Mouse (Mus musculus): ENCODE data around the gene Hcrt. TPM values are rescaled to one million over a fixed set of nuclear protein-coding genes. Genes with fewer than 3 reads are reported as not detected.

The Hcrt gene
- polyA plus RNA-seq, 1 experiment from 2014 or later = not detected

- no peaks in the 10 kb centered on the region for H3K9me3 ChIP-seq (replicated peaks)
- WGBS = 73% methylated on average over 6 of the region's 6 CpGs
- peaks cover 14% of the 10 kb centered on the region for H3K4me1 ChIP-seq
- no peak for DNase-seq (ENCODE audit: low spot score)
- no peaks in the 10 kb centered on the region for H3K36me3 ChIP-seq
- no peak overlapping the region for H3K27ac ChIP-seq
- no peaks in the 10 kb centered on the region for H3K27me3 ChIP-seq (ENCODE audit: low read depth, poor library complexity, severe bottlenecking)
- H3K4me3 ChIP-seq = no peak overlapping the region
These were observed 21.4 kb downstream of the Hcrt start for GRCm38 (mm10) chr11:100741348-100741747.

GRCm38 (mm10) chr11:100738749-100739148, 24.0 kb downstream of the Hcrt start:
- Histone ChIP-seq H3K4me3 (peak overlapping the region; percentile 84), H3K4me1 (peaks cover 22% of the 10 kb centered on the region), H3K27ac (peak overlapping the region; percentile 88), H3K9me3 (replicated peaks) (no peaks in the 10 kb centered on the region), H3K36me3 (peaks cover 14% of the 10 kb centered on the region), H3K27me3 (ENCODE audit: low read depth, poor library complexity, severe bottlenecking) (no peaks in the 10 kb centered on the region)
- no peak for DNase-seq (ENCODE audit: low spot score)
- 21% methylated on average over 5 of the region's 5 CpGs for WGBS

- H3K27ac ChIP-seq = peak within 1 kb of the TSS; percentile 88
- no peaks in the 10 kb centered on the region for H3K27me3 ChIP-seq (ENCODE audit: low read depth, poor library complexity, severe bottlenecking)
- peak within 1 kb of the TSS; percentile 84 for H3K4me3 ChIP-seq
- DNase-seq (ENCODE audit: low spot score) = peak; percentile 96
- no peaks in the 10 kb centered on the region for H3K9me3 ChIP-seq (replicated peaks)
- peaks cover 22% of the 10 kb centered on the region for H3K4me1 ChIP-seq
- peaks cover 20% of the 10 kb centered on the region for H3K36me3 ChIP-seq
- under 1% methylated on average over 39 of the region's 39 CpGs for WGBS
These were observed 24.6 kb downstream of the Hcrt start, which contains the start of gene Rab5c for GRCm38 (mm10) chr11:100738066-100738604. TSS of gene Rab5c (minus strand) at chr11:100738215.

GRCm38 (mm10) chr11:100737105-100737733, 25.5 kb downstream of the Hcrt start:
- H3K9me3 ChIP-seq (replicated peaks) = no peaks in the 10 kb centered on the region
- H3K36me3 ChIP-seq = peaks cover 30% of the 10 kb centered on the region
- H3K4me1 ChIP-seq = peaks cover 22% of the 10 kb centered on the region
- no peak for DNase-seq (ENCODE audit: low spot score)
- 4% methylated on average over 13 of the region's 13 CpGs for WGBS
- H3K4me3 ChIP-seq = peak overlapping the region; percentile 84
- no peaks in the 10 kb centered on the region for H3K27me3 ChIP-seq (ENCODE audit: low read depth, poor library complexity, severe bottlenecking)
- H3K27ac ChIP-seq = peak overlapping the region; percentile 88

GRCm38 (mm10) chr11:100736746-100737080, 26.0 kb downstream of the Hcrt start:
- Histone ChIP-seq H3K36me3 (peaks cover 35% of the 10 kb centered on the region), H3K27ac (no peak overlapping the region), H3K27me3 (ENCODE audit: low read depth, poor library complexity, severe bottlenecking) (no peaks in the 10 kb centered on the region), H3K4me1 (peaks cover 22% of the 10 kb centered on the region), H3K4me3 (peak overlapping the region; percentile 84), H3K9me3 (replicated peaks) (no peaks in the 10 kb centered on the region)
- 84% methylated on average over 4 of the region's 4 CpGs for WGBS
- DNase-seq (ENCODE audit: low spot score) = no peak

GRCm38 (mm10) chr11:100735954-100736745, 26.6 kb downstream of the Hcrt start:
- no peaks in the 10 kb centered on the region for H3K9me3 ChIP-seq (replicated peaks)
- H3K4me1 ChIP-seq = peaks cover 22% of the 10 kb centered on the region
- peaks cover 35% of the 10 kb centered on the region for H3K36me3 ChIP-seq
- no peaks in the 10 kb centered on the region for H3K27me3 ChIP-seq (ENCODE audit: low read depth, poor library complexity, severe bottlenecking)
- H3K27ac ChIP-seq = no peak overlapping the region
- no peak for DNase-seq (ENCODE audit: low spot score)
- 0 out of 2 replicates have a peak overlapping the region, but pooled peaks have one; percentile 4 for H3K4me3 ChIP-seq
- 78% methylated on average over 14 of the region's 14 CpGs for WGBS

GRCm38 (mm10) chr11:100735134-100735865, 27.4 kb downstream of the Hcrt start:
- no peak for DNase-seq (ENCODE audit: low spot score)
- Histone ChIP-seq H3K9me3 (replicated peaks) (no peaks in the 10 kb centered on the region), H3K36me3 (peaks cover 35% of the 10 kb centered on the region), H3K27me3 (ENCODE audit: low read depth, poor library complexity, severe bottlenecking) (no peaks in the 10 kb centered on the region), H3K27ac (no peak overlapping the region), H3K4me1 (peaks cover 22% of the 10 kb centered on the region), H3K4me3 (no peak overlapping the region)
- 91% methylated on average over 9 of the region's 9 CpGs for WGBS

GRCm38 (mm10) chr11:100730477-100731205, 32.1 kb downstream of the Hcrt start:
- Histone ChIP-seq H3K4me3 (no peak overlapping the region), H3K27me3 (ENCODE audit: low read depth, poor library complexity, severe bottlenecking) (no peaks in the 10 kb centered on the region), H3K9me3 (replicated peaks) (no peaks in the 10 kb centered on the region), H3K4me1 (peaks cover under 1% of the 10 kb centered on the region; the same call in 1 of the 2 replicates), H3K36me3 (peaks cover 53% of the 10 kb centered on the region), H3K27ac (no peak overlapping the region)
- WGBS = 92% methylated on average over 6 of the region's 6 CpGs
- DNase-seq (ENCODE audit: low spot score) = no peak

- H3K9me3 ChIP-seq (replicated peaks) = no peaks in the 10 kb centered on the region
- H3K27me3 ChIP-seq (ENCODE audit: low read depth, poor library complexity, severe bottlenecking) = no peaks in the 10 kb centered on the region
- DNase-seq (ENCODE audit: low spot score) = no peak
- H3K36me3 ChIP-seq = peaks cover 50% of the 10 kb centered on the region
- no peak overlapping the region for H3K4me3 ChIP-seq
- peaks cover 6% of the 10 kb centered on the region for H3K4me1 ChIP-seq
- H3K27ac ChIP-seq = no peak overlapping the region
- 92% methylated on average over 4 of the region's 4 CpGs for WGBS
These were observed 32.8 kb downstream of the Hcrt start for GRCm38 (mm10) chr11:100729976-100730375.

GRCm38 (mm10) chr11:100728601-100729000, 34.1 kb downstream of the Hcrt start:
- WGBS = 89% methylated on average over 6 of the region's 6 CpGs
- no peak for DNase-seq (ENCODE audit: low spot score)
- peaks cover 45% of the 10 kb centered on the region for H3K36me3 ChIP-seq
- H3K27ac ChIP-seq = no peak overlapping the region
- no peaks in the 10 kb centered on the region for H3K9me3 ChIP-seq (replicated peaks)
- H3K4me3 ChIP-seq = no peak overlapping the region
- peaks cover 15% of the 10 kb centered on the region for H3K4me1 ChIP-seq
- no peaks in the 10 kb centered on the region for H3K27me3 ChIP-seq (ENCODE audit: low read depth, poor library complexity, severe bottlenecking)

GRCm38 (mm10) chr11:100727201-100727600, 35.5 kb downstream of the Hcrt start:
- Histone ChIP-seq H3K27me3 (ENCODE audit: low read depth, poor library complexity, severe bottlenecking) (no peaks in the 10 kb centered on the region), H3K4me1 (peaks cover 20% of the 10 kb centered on the region), H3K4me3 (no peak overlapping the region), H3K9me3 (replicated peaks) (no peaks in the 10 kb centered on the region), H3K27ac (no peak overlapping the region), H3K36me3 (peaks cover 31% of the 10 kb centered on the region)
- 96% methylated on average over 3 of the region's 3 CpGs for WGBS
- no peak for DNase-seq (ENCODE audit: low spot score)

GRCm38 (mm10) chr11:100724919-100725512, 37.7 kb downstream of the Hcrt start:
- DNase-seq (ENCODE audit: low spot score) = no peak
- Histone ChIP-seq H3K27ac (peak overlapping the region; percentile 74), H3K4me3 (0 out of 2 replicates have a peak overlapping the region, but pooled peaks have one; percentile 11)

More at GRCm38 (mm10) chr11:100724919-100725512, 37.7 kb downstream of the Hcrt start:
- peaks cover 31% of the 10 kb centered on the region for H3K4me1 ChIP-seq
- 36% methylated on average over 5 of the region's 5 CpGs for WGBS
- no peaks in the 10 kb centered on the region for H3K27me3 ChIP-seq (ENCODE audit: low read depth, poor library complexity, severe bottlenecking)
- H3K36me3 ChIP-seq = peaks cover 28% of the 10 kb centered on the region
- H3K9me3 ChIP-seq (replicated peaks) = no peaks in the 10 kb centered on the region

All from limb, embryonic 10.5 days (tissue).